Mouse (Mus musculus) thymus, adult 2 months (tissue): ENCODE measurements around the gene Plekha6. TPM values are rescaled to one million over a fixed set of nuclear protein-coding genes. Genes with fewer than 3 reads are reported as not detected.

Experiments used
- DNase-seq: peaks from one replicate; pipeline ENCODE4 v3.0.0; 2021
- H3K27ac ChIP-seq: fragments of 200-500 bp; 2 replicates; pipeline ENCODE4 v1.5.1; 2012; ENCODE audit warnings: low read length, control low read depth; ENCODE audit not compliant: control insufficient read depth, insufficient read depth
- H3K27me3 ChIP-seq: fragments of 200-500 bp; 2 replicates; pipeline ENCODE4 v1.6.1; 2012; ENCODE audit warnings: mild to moderate bottlenecking, low read length, moderate library complexity, mixed read lengths; ENCODE audit not compliant: control insufficient read depth, insufficient read depth
- H3K36me3 ChIP-seq: fragments of 200-500 bp; 2 replicates; pipeline ENCODE4 v1.6.1; 2012; ENCODE audit warnings: mild to moderate bottlenecking, low read length, moderate library complexity; ENCODE audit not compliant: control insufficient read depth, insufficient read depth
- H3K4me1 ChIP-seq: fragments of 200-500 bp; replicated peaks from 2 replicates; pipeline ENCODE4 v1.6.1; 2012; ENCODE audit warnings: low read length; ENCODE audit not compliant: control insufficient read depth, insufficient read depth
- H3K4me3 ChIP-seq: fragments of 200-500 bp; 2 replicates; pipeline ENCODE4 v1.5.1; 2012; ENCODE audit warnings: mild to moderate bottlenecking, low read length, control low read depth, moderate library complexity; ENCODE audit not compliant: control insufficient read depth, insufficient read depth
- CTCF ChIP-seq: fragments of 200-500 bp; IDR thresholded peaks from 2 replicates; pipeline ENCODE4 v1.5.1; 2012; ENCODE audit warnings: mild to moderate bottlenecking, control low read depth, low read length, moderate library complexity, borderline replicate concordance; ENCODE audit not compliant: control insufficient read depth, poor library complexity, insufficient read depth; ENCODE audit errors: extremely low read depth
- POLR2A ChIP-seq: fragments of 200-500 bp; IDR thresholded peaks from 2 replicates; pipeline ENCODE4 v1.6.1; 2012; ENCODE audit warnings: mild to moderate bottlenecking, low read length, control low read depth, moderate library complexity; ENCODE audit not compliant: control insufficient read depth, poor library complexity, insufficient read depth; ENCODE audit errors: extremely low read depth
- WGBS: fragments of 180-500 bp; shearing (Covaris S2); methylation state at CpG from one replicate; pipeline ENCODE4 v1.1.7; 2018; 5-methylcytosine and 5-hydroxymethylcytosine counted together
- polyA plus RNA-seq: library from polyadenylated mRNA; depleted of rRNA; stranded (reverse); fragments of >200 nt; gene quantifications from 2 replicates; pipeline ENCODE4 v1.2.3, GENCODE M21; 2012

The Plekha6 gene
- polyA plus RNA-seq, 1 experiment, result 9.4 TPM

- TF ChIP-seq CTCF (no peak), POLR2A (no peak)
- WGBS, result 37% methylated on average over 8 of the region's 8 CpGs
- H3K4me3 ChIP-seq, result no peak overlapping the region
- H3K27me3 ChIP-seq, result no peaks in the 10 kb centered on the region
- peaks cover 26% of the 10 kb centered on the region for H3K4me1 ChIP-seq
- DNase-seq, result no peak
- no peaks in the 10 kb centered on the region for H3K36me3 ChIP-seq
- H3K27ac ChIP-seq, result peak overlapping the region; percentile 57
Observed at GRCm38 (mm10) chr1:133236693-133237440, 72.9 kb downstream of the Plekha6 start.

GRCm38 (mm10) chr1:133237670-133238069 lies 73.7 kb downstream of the Plekha6 start:
- no peaks in the 10 kb centered on the region for H3K27me3 ChIP-seq
- 1% methylated on average over 11 of the region's 11 CpGs for WGBS
- peaks cover 26% of the 10 kb centered on the region for H3K4me1 ChIP-seq
- peak overlapping the region; percentile 92 for H3K27ac ChIP-seq
- no peak for TF ChIP-seq CTCF
- TF ChIP-seq POLR2A, result 0 out of 2 replicates have a peak, but pooled peaks have one; percentile 21
- H3K36me3 ChIP-seq, result no peaks in the 10 kb centered on the region
- peak; percentile 81 for DNase-seq
- H3K4me3 ChIP-seq, result peak overlapping the region; percentile 48

GRCm38 (mm10) chr1:133239121-133239812 lies 75.3 kb downstream of the Plekha6 start:
- Histone ChIP-seq H3K27ac (no peak overlapping the region), H3K27me3 (no peaks in the 10 kb centered on the region), H3K4me1 (peaks cover 26% of the 10 kb centered on the region), H3K4me3 (no peak overlapping the region), H3K36me3 (no peaks in the 10 kb centered on the region)
- no peak for DNase-seq
- 84% methylated on average over 6 of the region's 6 CpGs for WGBS
- TF ChIP-seq CTCF (no peak), POLR2A (no peak)

GRCm38 (mm10) chr1:133239813-133240160 lies 75.8 kb downstream of the Plekha6 start:
- no peaks in the 10 kb centered on the region for H3K36me3 ChIP-seq
- no peak overlapping the region for H3K27ac ChIP-seq
- H3K4me1 ChIP-seq, result peaks cover 26% of the 10 kb centered on the region
- WGBS, result 87% methylated on average over 6 of the region's 6 CpGs
- no peaks in the 10 kb centered on the region for H3K27me3 ChIP-seq
- DNase-seq, result no peak
- no peak overlapping the region for H3K4me3 ChIP-seq
- TF ChIP-seq POLR2A (no peak), CTCF (no peak)

GRCm38 (mm10) chr1:133240881-133241280 lies 76.9 kb downstream of the Plekha6 start:
- TF ChIP-seq CTCF (no peak), POLR2A (no peak)
- no peak for DNase-seq
- H3K4me1 ChIP-seq, result peaks cover 28% of the 10 kb centered on the region
- H3K36me3 ChIP-seq, result no peaks in the 10 kb centered on the region
- H3K27ac ChIP-seq, result no peak overlapping the region
- no peaks in the 10 kb centered on the region for H3K27me3 ChIP-seq
- WGBS, result 86% methylated on average over 3 of the region's 3 CpGs
- H3K4me3 ChIP-seq, result no peak overlapping the region

GRCm38 (mm10) chr1:133244668-133245067 lies 80.7 kb downstream of the Plekha6 start:
- H3K27ac ChIP-seq, result no peak overlapping the region
- peaks cover 13% of the 10 kb centered on the region for H3K4me1 ChIP-seq
- H3K27me3 ChIP-seq, result no peaks in the 10 kb centered on the region
- TF ChIP-seq POLR2A, result no peak
- no peak for TF ChIP-seq CTCF
- H3K36me3 ChIP-seq, result no peaks in the 10 kb centered on the region
- 90% methylated on average over 7 of the region's 7 CpGs for WGBS
- H3K4me3 ChIP-seq, result no peak overlapping the region
- DNase-seq, result no peak
